Mouse (Mus musculus): ENCODE results near the gene Atg16l1. TPM values are rescaled to one million over a fixed set of nuclear protein-coding genes. Genes with fewer than 3 reads are reported as not detected.

Atg16l1 gene
- 11.6 and 13.2 TPM in 2 replicates for polyA plus RNA-seq (2012; rRNA removed; ENCODE audit: low replicate concordance)

DNA sequence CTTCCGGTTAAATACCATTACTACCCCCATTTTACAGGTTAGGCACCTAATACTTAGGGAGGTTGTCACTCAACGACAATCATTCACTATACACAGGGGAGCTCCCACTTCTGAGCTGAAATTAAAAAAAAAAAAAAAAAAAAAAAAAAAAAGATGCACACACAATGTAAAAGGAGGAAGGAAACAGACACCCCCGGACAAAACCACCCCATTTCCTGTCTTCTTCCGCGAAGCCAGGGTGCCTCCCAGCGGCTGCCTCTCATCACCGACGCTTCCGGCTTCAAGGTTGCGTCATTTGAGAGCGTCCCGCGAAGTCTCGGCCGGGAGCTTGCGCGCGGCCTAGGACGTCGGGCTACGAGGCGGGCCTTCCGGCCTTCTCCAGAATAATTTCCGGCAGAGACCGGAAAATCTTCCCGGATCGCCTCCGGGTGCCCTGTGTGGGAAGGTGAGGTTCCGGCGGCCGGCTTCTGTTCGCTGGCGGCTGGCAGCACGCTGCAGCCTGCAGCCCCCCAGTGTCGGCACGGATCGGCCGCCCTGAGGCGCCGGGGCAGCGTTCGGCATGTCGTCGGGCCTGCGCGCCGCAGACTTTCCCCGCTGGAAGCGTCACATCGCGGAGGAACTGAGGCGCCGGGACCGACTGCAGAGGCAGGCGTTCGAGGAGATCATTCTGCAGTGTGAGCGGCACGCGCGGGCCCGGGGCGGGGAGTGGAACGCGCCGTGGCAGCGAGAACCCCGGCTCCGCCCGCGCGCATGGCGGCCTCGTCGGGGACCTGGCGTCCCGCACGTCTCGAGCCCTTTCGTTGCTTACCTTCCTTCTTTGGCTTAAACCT, at the start of gene Atg16l1:
Atg16l1 (plus strand) TSS at position 230 of the 830 bp plus-strand sequence.

GRCm38 (mm10) chr1:87803576-87803975, 47.9 kb downstream of the Atg16l1 start, which contains the start of gene Sag:
Gene Sag, plus strand, starts transcription at chr1:87803680.

Other genes starting within 250 kb of the Atg16l1 start
- 1.0 and 1.1 TPM in 2 replicates for gene Neu2, start 246.0 kb upstream of the Atg16l1 start, polyA plus RNA-seq (2012; rRNA removed; ENCODE audit: low replicate concordance)
- 10.7 and 18.7 TPM in 2 replicates for gene Ngef, start 182.0 kb upstream of the Atg16l1 start, polyA plus RNA-seq (2012; rRNA removed; ENCODE audit: low replicate concordance)
- 13.8 and 16.4 TPM in 2 replicates for gene Inpp5d, start 135.6 kb upstream of the Atg16l1 start, polyA plus RNA-seq (2012; rRNA removed; ENCODE audit: low replicate concordance)
- gene Sag, start 47.8 kb downstream of the Atg16l1 start, polyA plus RNA-seq (2012; rRNA removed; ENCODE audit: low replicate concordance): 0.40 and 0.45 TPM in 2 replicates
- 24.4 and 36.8 TPM in 2 replicates for gene Dgkd, start 97.4 kb downstream of the Atg16l1 start, polyA plus RNA-seq (2012; rRNA removed; ENCODE audit: low replicate concordance)